Mouse (Mus musculus): Measurements from ENCODE around the gene Inhbb.

DNA sequence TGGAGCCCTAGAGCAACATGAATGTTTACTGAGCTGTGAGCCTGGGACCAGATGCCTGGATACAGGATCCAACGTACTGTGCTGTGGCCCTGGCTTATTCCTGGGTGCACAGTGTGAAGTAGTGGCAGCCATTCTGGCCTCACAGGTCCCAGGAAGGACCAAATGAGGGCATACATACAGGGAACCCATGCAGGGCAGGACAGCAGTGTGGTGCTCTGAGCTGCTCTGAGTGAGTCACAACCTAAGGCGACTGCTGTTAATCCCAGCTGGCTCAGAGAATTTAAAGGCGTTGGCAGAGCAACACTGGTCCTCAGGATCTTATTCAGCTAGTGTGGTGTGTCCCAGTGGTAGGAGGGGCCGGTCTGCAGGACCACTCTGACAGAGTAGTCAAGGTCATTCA is 31.4 kb downstream of the Inhbb start:
- TF ChIP-seq CTCF (IDR thresholded peaks at IDR 0.05; ENCODE audit: low read depth) = no peak
- no peak for TF ChIP-seq EP300 (IDR thresholded peaks at IDR 0.05; ENCODE audit: low read depth)

Measured in heart, postnatal 0 days (tissue).